Mouse (Mus musculus) thymus, postnatal 14 days (tissue): ENCODE data around the gene Cacna1f.

Source experiments
- DNase-seq: peaks from one replicate; pipeline ENCODE4 v3.0.0; 2021

Cacna1f gene

GRCm38 (mm10) chrX:7678986-7679385 is 72.1 kb downstream of the Cacna1f start:
- no peak for DNase-seq

GRCm38 (mm10) chrX:7679405-7680056 is 72.6 kb downstream of the Cacna1f start:
- DNase-seq: peak; percentile 91

GRCm38 (mm10) chrX:7680057-7680412 is 73.2 kb downstream of the Cacna1f start:
- no peak for DNase-seq

- DNase-seq: no peak
Measured at GRCm38 (mm10) chrX:7680864-7681263, 74.0 kb downstream of the Cacna1f start, which contains the start of gene Magix. Gene Magix, minus strand, starts transcription at chrX:7681251.
